Mouse (Mus musculus): ENCODE data around the gene Gm3015.
"Not testable (repeated sequence)": the region's sequence is repeated elsewhere in the genome, so short reads cannot be mapped to it uniquely, and the experiment has no call there.

Gene Gm3015

DNA sequence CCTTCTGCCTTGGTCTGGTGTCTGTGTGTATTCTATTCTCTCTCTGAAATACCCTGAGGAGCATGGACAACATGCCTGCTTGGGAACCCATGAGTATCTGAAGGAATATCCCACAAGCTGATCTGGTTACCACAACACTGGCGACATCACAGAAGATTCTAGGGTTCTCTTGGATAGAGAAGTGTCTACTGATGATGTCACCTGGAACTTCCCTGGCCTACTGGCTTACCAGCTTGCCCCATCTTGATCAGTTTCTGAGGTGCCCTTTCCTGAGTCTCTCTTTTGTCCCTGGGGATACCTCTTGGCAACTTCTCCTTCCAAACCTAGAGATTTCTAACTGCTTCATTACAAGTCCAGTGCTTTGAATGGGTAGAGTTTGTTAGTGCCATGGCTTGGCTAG is at the start of gene Gm3015:
Gene Gm3015 (minus strand): TSS at position 101 of the 400 bp plus-strand sequence.
- DNase-seq: not testable (repeated sequence)

DNA sequence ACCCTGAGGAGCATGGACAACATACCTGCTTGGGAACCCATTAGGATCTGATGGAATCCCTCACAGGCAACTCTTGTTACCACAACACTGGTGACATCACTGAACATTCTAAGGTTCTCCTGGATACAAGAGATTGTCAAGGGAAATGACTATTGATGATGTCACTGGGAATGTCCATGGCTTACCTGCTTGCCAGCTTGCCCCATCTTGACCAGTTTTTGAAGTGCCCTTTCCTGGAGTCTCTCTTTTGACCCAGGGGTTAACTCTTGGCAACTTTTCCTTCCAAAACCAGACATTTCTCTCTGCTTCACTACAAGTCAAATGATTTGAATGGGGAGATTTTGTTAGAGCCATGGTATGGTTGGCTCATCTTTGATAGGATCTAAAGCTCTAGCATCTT is 29.3 kb upstream of the Gm3015 start, which contains the start of gene Gm10377:
Gene Gm10377 (minus strand): TSS at position 101 of the 400 bp plus-strand sequence.
- not testable (repeated sequence) for DNase-seq
